Mouse (Mus musculus) E14TG2a.4 (cell line): ENCODE measurements around the gene Myo18b.

ENCODE experiments used
- CTCF ChIP-seq: conservative IDR thresholded peaks from 2 replicates; pipeline ENCODE4 v1.5.1; 2014; ENCODE audit warnings: low read length
- NANOG ChIP-seq: IDR thresholded peaks from 2 replicates; pipeline ENCODE4 v1.6.1; 2014; ENCODE audit warnings: borderline replicate concordance, low read length, mixed read lengths

DNA sequence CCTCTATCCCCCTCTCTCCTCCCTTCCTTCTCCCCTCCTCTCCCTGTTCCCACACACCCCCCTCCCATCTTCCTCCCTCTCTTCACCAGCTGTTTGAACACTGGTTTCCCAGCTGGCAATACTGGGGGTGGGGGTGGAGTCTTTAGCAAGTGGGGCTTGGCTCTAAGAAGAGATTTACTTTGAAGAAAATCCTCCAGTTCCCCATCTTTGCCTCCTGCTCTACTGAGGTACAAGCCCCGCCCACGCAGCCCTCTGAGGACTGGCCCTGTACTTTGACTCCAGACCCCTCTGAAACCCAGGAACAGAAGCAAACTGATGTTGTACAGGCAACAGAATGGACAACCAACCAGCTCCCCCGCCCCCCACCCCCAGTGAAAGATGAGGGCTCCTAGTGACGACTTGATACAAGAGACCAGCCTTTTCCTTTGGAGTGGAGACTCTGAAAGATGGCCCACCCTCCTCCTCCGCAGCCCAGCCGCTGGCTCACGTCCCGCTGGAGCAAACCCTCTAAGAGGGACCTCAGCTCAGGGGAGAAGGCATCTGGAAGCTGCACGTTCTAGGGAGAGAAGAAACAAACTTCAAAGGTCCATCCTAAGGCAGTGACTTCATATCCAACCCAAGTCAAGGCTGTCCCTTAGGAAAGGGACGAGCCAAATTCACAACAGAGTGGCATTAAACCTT, 32.2 kb upstream of the Myo18b start:
- TF ChIP-seq CTCF = no peak
- no peak for TF ChIP-seq NANOG
